Mouse (Mus musculus): Measurements from ENCODE around the gene Gon7. TPM values are rescaled to one million over a fixed set of nuclear protein-coding genes. Genes with fewer than 3 reads are reported as not detected.

The Gon7 gene
- polyA plus RNA-seq, 1 experiment = 10.4 TPM

- Histone ChIP-seq H3K27me3 (replicated peaks) (peaks cover 1% of the 10 kb centered on the region), H3K9me3 (no peaks in the 10 kb centered on the region), H3K4me1 (peaks cover 26% of the 10 kb centered on the region), H3K36me3 (replicated peaks; ENCODE audit: low read length) (no peaks in the 10 kb centered on the region), H3K4me3 (replicated peaks) (no peak overlapping the region)
- TF ChIP-seq GATA1 (IDR thresholded peaks at IDR 0.05; ENCODE audit: borderline replicate concordance, low read length) (no peak), FLI1 (IDR thresholded peaks at IDR 0.05; ENCODE audit: low read length) (no peak)
Observed at GRCm38 (mm10) chr12:102710851-102711375, 46.7 kb downstream of the Gon7 start.

- no peaks in the 10 kb centered on the region for H3K9me3 ChIP-seq
- peaks cover 1% of the 10 kb centered on the region for H3K27me3 ChIP-seq (replicated peaks)
- H3K4me1 ChIP-seq = peaks cover 34% of the 10 kb centered on the region
Observed at GRCm38 (mm10) chr12:102709896-102710295, 47.7 kb downstream of the Gon7 start.

DNA sequence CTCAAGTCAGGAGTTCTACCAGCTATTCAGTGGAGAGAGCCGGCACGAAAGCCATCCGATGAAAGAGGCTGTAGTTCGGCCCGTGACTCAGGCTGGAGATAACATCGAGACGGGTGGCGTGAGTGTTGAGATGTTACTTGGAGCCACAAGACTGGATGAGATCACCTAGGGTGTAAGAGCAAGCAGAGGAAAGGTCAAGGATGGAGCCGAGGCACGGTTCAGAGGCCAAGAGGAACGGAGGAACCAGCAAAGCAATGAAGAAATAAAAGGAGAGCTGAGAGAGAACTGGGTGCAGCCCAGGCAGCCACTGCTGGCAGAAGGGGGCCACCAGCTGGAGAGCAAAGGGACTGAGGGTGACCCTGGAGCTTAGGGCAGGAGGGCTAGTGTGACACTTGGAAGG lies 49.4 kb downstream of the Gon7 start:
- Histone ChIP-seq H3K4me1 (peaks cover 40% of the 10 kb centered on the region), H3K27me3 (replicated peaks) (peaks cover 1% of the 10 kb centered on the region), H3K4me3 (replicated peaks) (no peak overlapping the region), H3K36me3 (replicated peaks; ENCODE audit: low read length) (no peaks in the 10 kb centered on the region), H3K9me3 (no peaks in the 10 kb centered on the region)
- no peak for TF ChIP-seq GATA1 (IDR thresholded peaks at IDR 0.05; ENCODE audit: borderline replicate concordance, low read length)
- no peak for TF ChIP-seq FLI1 (IDR thresholded peaks at IDR 0.05; ENCODE audit: low read length)

More at GRCm38 (mm10) chr12:102709896-102710295, 47.7 kb downstream of the Gon7 start:
- no peaks in the 10 kb centered on the region for H3K36me3 ChIP-seq (replicated peaks; ENCODE audit: low read length)
- no peak overlapping the region for H3K4me3 ChIP-seq (replicated peaks)
- TF ChIP-seq FLI1 (IDR thresholded peaks at IDR 0.05; ENCODE audit: low read length) = no peak
- no peak for TF ChIP-seq GATA1 (IDR thresholded peaks at IDR 0.05; ENCODE audit: borderline replicate concordance, low read length)

- TF ChIP-seq FLI1 (IDR thresholded peaks at IDR 0.05; ENCODE audit: low read length) = no peak
- no peak for TF ChIP-seq GATA1 (IDR thresholded peaks at IDR 0.05; ENCODE audit: borderline replicate concordance, low read length)
- Histone ChIP-seq H3K36me3 (replicated peaks; ENCODE audit: low read length) (no peaks in the 10 kb centered on the region), H3K4me1 (peaks cover 50% of the 10 kb centered on the region), H3K9me3 (no peaks in the 10 kb centered on the region), H3K27me3 (replicated peaks) (peaks cover 1% of the 10 kb centered on the region), H3K4me3 (replicated peaks) (no peak overlapping the region)
Observed at GRCm38 (mm10) chr12:102706833-102707463, 50.7 kb downstream of the Gon7 start.

DNA sequence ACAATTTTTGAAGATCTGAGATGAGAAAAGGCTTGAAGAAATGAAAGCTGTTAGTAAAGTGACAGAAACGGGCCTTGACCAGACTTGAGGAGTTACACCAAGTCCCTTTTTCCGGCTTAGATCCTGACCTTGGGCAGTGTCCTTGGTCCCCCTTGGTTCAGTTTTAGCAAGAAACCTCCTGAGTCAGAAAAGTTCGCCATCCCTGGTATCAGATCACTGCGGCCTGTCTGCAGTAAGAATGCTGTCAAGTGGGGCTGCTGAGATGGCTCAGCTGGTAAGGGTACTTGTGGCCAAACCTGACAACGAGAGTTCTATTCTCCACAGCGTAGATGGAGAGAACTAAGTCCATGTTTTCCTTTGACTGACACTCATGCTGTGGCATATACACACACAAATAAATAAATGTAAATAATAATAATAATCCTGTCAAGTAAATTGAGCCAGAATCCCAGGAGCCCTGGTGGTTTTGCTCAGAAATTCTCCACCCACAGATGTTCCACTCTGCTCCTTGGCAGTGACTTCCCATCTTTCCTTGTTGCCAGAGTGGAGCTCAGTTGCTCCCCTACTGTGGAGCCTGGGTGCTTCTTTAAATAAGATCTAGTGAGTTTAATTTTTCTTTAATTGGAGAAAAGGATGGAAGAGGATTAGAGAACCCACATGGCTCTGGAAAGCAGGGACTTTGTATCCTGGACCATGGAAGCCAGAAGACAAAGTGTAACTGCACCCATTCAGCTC lies 51.5 kb downstream of the Gon7 start:
- H3K36me3 ChIP-seq (replicated peaks; ENCODE audit: low read length) = no peaks in the 10 kb centered on the region
- no peaks in the 10 kb centered on the region for H3K9me3 ChIP-seq
- H3K27me3 ChIP-seq (replicated peaks) = peaks cover 1% of the 10 kb centered on the region
- no peak for TF ChIP-seq GATA1 (IDR thresholded peaks at IDR 0.05; ENCODE audit: borderline replicate concordance, low read length)
- TF ChIP-seq FLI1 (IDR thresholded peaks at IDR 0.05; ENCODE audit: low read length) = no peak
- H3K4me3 ChIP-seq (replicated peaks) = no peak overlapping the region
- H3K4me1 ChIP-seq = peaks cover 59% of the 10 kb centered on the region

- Histone ChIP-seq H3K4me3 (replicated peaks) (peak overlapping the region; percentile 94), H3K9me3 (no peaks in the 10 kb centered on the region), H3K4me1 (peaks cover 59% of the 10 kb centered on the region), H3K36me3 (replicated peaks; ENCODE audit: low read length) (no peaks in the 10 kb centered on the region), H3K27me3 (replicated peaks) (peaks cover 1% of the 10 kb centered on the region)
- no peak for TF ChIP-seq GATA1 (IDR thresholded peaks at IDR 0.05; ENCODE audit: borderline replicate concordance, low read length)
- TF ChIP-seq FLI1 (IDR thresholded peaks at IDR 0.05; ENCODE audit: low read length) = no peak
Observed at GRCm38 (mm10) chr12:102705216-102705871, 52.3 kb downstream of the Gon7 start.

DNA sequence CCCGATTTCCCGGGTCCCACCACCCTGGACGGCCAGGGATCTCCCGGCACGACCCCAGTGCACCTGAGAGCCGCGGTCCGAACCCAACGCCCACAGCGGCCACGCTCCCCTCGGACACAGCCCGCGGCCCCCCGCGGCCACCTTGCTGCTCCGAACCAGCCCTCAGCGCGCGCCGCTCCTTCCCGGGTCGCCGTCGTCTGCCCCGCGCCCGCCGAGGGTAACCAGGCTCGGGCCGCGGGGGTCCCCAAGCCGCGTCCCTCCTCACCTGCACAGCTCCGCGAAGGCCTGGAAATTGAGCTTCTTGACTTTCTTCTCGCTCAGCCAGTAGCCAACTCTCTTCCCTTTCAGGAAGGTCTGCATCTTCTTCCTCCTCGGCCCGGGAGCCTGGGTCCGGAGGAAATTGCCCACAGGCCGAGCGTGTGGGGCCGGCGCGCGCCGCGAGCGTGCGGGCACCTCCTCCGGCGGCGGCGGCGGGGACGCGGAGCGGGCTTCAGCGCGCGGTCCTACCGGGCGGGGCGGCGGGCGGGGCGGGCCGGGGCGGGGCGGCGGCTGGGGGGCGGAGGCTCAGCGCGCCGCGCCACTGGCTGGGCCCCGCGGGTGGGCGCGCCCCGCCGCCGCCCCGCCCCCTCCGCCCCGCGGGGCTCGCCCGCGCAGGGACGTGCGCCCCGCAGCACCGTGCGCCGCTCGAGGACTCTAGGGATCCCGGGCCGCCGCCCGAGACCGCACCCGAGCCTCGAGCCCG lies 53.0 kb downstream of the Gon7 start, which contains the start of gene Itpk1:
Gene Itpk1 (minus strand): TSS at position 474 of the 742 bp plus-strand sequence.
- TF ChIP-seq GATA1 (IDR thresholded peaks at IDR 0.05; ENCODE audit: borderline replicate concordance, low read length) = no peak
- no peak for TF ChIP-seq FLI1 (IDR thresholded peaks at IDR 0.05; ENCODE audit: low read length)
- Histone ChIP-seq H3K36me3 (replicated peaks; ENCODE audit: low read length) (no peaks in the 10 kb centered on the region), H3K9me3 (no peaks in the 10 kb centered on the region), H3K27me3 (replicated peaks) (peaks cover 1% of the 10 kb centered on the region), H3K4me3 (replicated peaks) (peak within 1 kb of the TSS; percentile 94), H3K4me1 (peaks cover 65% of the 10 kb centered on the region)

- Histone ChIP-seq H3K9me3 (no peaks in the 10 kb centered on the region), H3K4me1 (peaks cover 72% of the 10 kb centered on the region), H3K36me3 (replicated peaks; ENCODE audit: low read length) (no peaks in the 10 kb centered on the region), H3K4me3 (replicated peaks) (peak overlapping the region; percentile 94), H3K27me3 (replicated peaks) (peaks cover 1% of the 10 kb centered on the region)
- TF ChIP-seq FLI1 (IDR thresholded peaks at IDR 0.05; ENCODE audit: low read length) (no peak), GATA1 (IDR thresholded peaks at IDR 0.05; ENCODE audit: borderline replicate concordance, low read length) (no peak)
Observed at GRCm38 (mm10) chr12:102703921-102704408, 53.6 kb downstream of the Gon7 start.

- Histone ChIP-seq H3K9me3 (no peaks in the 10 kb centered on the region), H3K4me1 (peaks cover 77% of the 10 kb centered on the region), H3K27me3 (replicated peaks) (peaks cover 1% of the 10 kb centered on the region), H3K36me3 (replicated peaks; ENCODE audit: low read length) (no peaks in the 10 kb centered on the region), H3K4me3 (replicated peaks) (peak overlapping the region; percentile 94)
- TF ChIP-seq FLI1 (IDR thresholded peaks at IDR 0.05; ENCODE audit: low read length) (no peak), GATA1 (IDR thresholded peaks at IDR 0.05; ENCODE audit: borderline replicate concordance, low read length) (no peak)
Observed at GRCm38 (mm10) chr12:102703441-102703840, 54.2 kb downstream of the Gon7 start.

Other genes starting within 250 kb of the Gon7 start
- gene Chga, start 202.8 kb downstream of the Gon7 start, polyA plus RNA-seq (2012; ENCODE audit: insufficient read depth, low replicate concordance) = 0.06 TPM in 1 of 2 replicates, not detected in the other
- 15.7 and 19.2 TPM in 2 replicates for gene Itpk1, start 52.9 kb downstream of the Gon7 start, polyA plus RNA-seq (2012; ENCODE audit: insufficient read depth, low replicate concordance)
- gene Moap1, start 14.1 kb downstream of the Gon7 start, polyA plus RNA-seq (2012; ENCODE audit: insufficient read depth, low replicate concordance) = 3.3 TPM in 1 of 2 replicates, not detected in the other
- gene Tmem251, start 14.0 kb downstream of the Gon7 start, polyA plus RNA-seq (2012; ENCODE audit: insufficient read depth, low replicate concordance) = 1.2 and 2.4 TPM in 2 replicates
- gene Gm28051, start within 50 bp of the Gon7 start, polyA plus RNA-seq (2012; ENCODE audit: insufficient read depth, low replicate concordance) = not detected in 2 replicates
- 4.4 and 11.3 TPM in 2 replicates for gene Ubr7, start 164 bp upstream of the Gon7 start, polyA plus RNA-seq (2012; ENCODE audit: insufficient read depth, low replicate concordance)
- 0.82 TPM in 1 of 2 replicates, not detected in the other for gene Gm20604, start 869 bp upstream of the Gon7 start, polyA plus RNA-seq (2012; ENCODE audit: insufficient read depth, low replicate concordance)
- gene Btbd7, start 120.7 kb upstream of the Gon7 start, polyA plus RNA-seq (2012; ENCODE audit: insufficient read depth, low replicate concordance) = 0.26 and 0.35 TPM in 2 replicates
- gene Cox8c, start 141.5 kb upstream of the Gon7 start, polyA plus RNA-seq (2012; ENCODE audit: insufficient read depth, low replicate concordance) = not detected in 2 replicates
- gene Unc79, start 191.1 kb upstream of the Gon7 start, polyA plus RNA-seq (2012; ENCODE audit: insufficient read depth, low replicate concordance) = 0.06 TPM in 1 of 2 replicates, not detected in the other